Mouse (Mus musculus) forebrain, postnatal 0 days (tissue): ENCODE results near the gene Mtcl1. TPM values are rescaled to one million over a fixed set of nuclear protein-coding genes. Genes with fewer than 3 reads are reported as not detected.

Source experiments
- ATAC-seq: fragments of 200-750 bp; cut with Nextera tagmentation; 2 replicates; pipeline ENCODE4 v1.8.0; 2017; ENCODE audit warnings: mild to moderate bottlenecking, moderate library complexity
- DNase-seq: peaks from one replicate; pipeline ENCODE4 v3.0.0-alpha.2; 2015
- H3K27ac ChIP-seq: fragments of 300-500 bp; sonication (generic); 2 replicates; pipeline ENCODE4 v1.5.1; 2014; ENCODE audit warnings: low read depth, mild to moderate bottlenecking, antibody characterized with exemption, low read length, moderate library complexity, mixed read lengths
- H3K27me3 ChIP-seq: fragments of 300-500 bp; sonication (generic); 2 replicates; pipeline ENCODE4 v1.6.1; 2014; ENCODE audit warnings: mild to moderate bottlenecking, low read length, mixed read lengths; ENCODE audit not compliant: insufficient read depth
- H3K36me3 ChIP-seq: fragments of 300-500 bp; sonication (generic); 2 replicates; pipeline ENCODE4 v1.6.1; 2014; ENCODE audit warnings: mild to moderate bottlenecking, moderate library complexity; ENCODE audit not compliant: insufficient read depth
- H3K4me1 ChIP-seq: fragments of 300-500 bp; sonication (generic); 2 replicates; pipeline ENCODE4 v1.6.1; 2014; ENCODE audit warnings: antibody characterized with exemption; ENCODE audit not compliant: insufficient read depth
- H3K4me2 ChIP-seq: fragments of 300-500 bp; sonication (generic); 2 replicates; pipeline ENCODE4 v1.6.1; 2014; ENCODE audit warnings: low read depth, mild to moderate bottlenecking, moderate library complexity
- H3K4me3 ChIP-seq: fragments of 300-500 bp; sonication (generic); 2 replicates; pipeline ENCODE4 v1.5.1; 2014; ENCODE audit warnings: low read depth, low read length, mixed read lengths
- H3K9ac ChIP-seq: fragments of 300-500 bp; sonication (generic); 2 replicates; pipeline ENCODE4 v1.6.1; 2014; ENCODE audit warnings: mild to moderate bottlenecking
- H3K9me3 ChIP-seq: fragments of 300-500 bp; sonication (generic); 2 replicates; pipeline ENCODE4 v1.6.1; 2016; ENCODE audit warnings: low read length
- CTCF ChIP-seq: sonication (generic); IDR thresholded peaks from 2 replicates; pipeline ENCODE4 v1.5.1; 2016; ENCODE audit warnings: antibody characterized with exemption, control low read depth, low read depth
- WGBS: fragments of 180-500 bp; shearing (Covaris S2); extraction: QIAGEN DNeasy Blood & Tissue Kit; methylation state at CpG from one replicate; pipeline ENCODE4 v1.1.7; 2014; 5-methylcytosine and 5-hydroxymethylcytosine counted together
- polyA plus RNA-seq: library from polyadenylated mRNA; unstranded; fragments of >200 nt; fragmentation: Nextera tagmentation; extraction: Ambion mirVana; gene quantifications from 2 replicates; pipeline ENCODE4 v1.2.1, GENCODE M21; 2015
- total RNA-seq: library from RNA; depleted of rRNA; stranded (reverse); fragments of >200 nt; gene quantifications from 2 replicates; pipeline ENCODE4 v1.2.3, GENCODE M21; 2014

Mtcl1 gene
- total and polyA plus RNA-seq, 2 experiments from 2014 or later: 8.5 to 25.7 TPM

- DNase-seq: no peak
- Histone ChIP-seq H3K4me3 (peak overlapping the region; percentile 87), H3K36me3 (no peaks in the 10 kb centered on the region), H3K9me3 (no peaks in the 10 kb centered on the region), H3K27me3 (no peaks in the 10 kb centered on the region), H3K27ac (peak overlapping the region; percentile 89; the same call in 1 of the 2 replicates), H3K4me2 (peak overlapping the region; percentile 95), H3K9ac (peak overlapping the region; percentile 85), H3K4me1 (peaks cover 26% of the 10 kb centered on the region)
- no peak for TF ChIP-seq CTCF
- ATAC-seq: no peak
- 3% methylated on average over 13 of the region's 13 CpGs for WGBS
These were observed 1.6 kb downstream of the Mtcl1 start for GRCm38 (mm10) chr17:66447978-66448377.

GRCm38 (mm10) chr17:66447007-66447312 is 2.6 kb downstream of the Mtcl1 start:
- Histone ChIP-seq H3K27ac (no peak overlapping the region), H3K4me2 (peak overlapping the region; percentile 95), H3K4me3 (peak overlapping the region; percentile 87), H3K36me3 (no peaks in the 10 kb centered on the region), H3K9ac (peak overlapping the region; percentile 85; the same call in 1 of the 2 replicates), H3K27me3 (no peaks in the 10 kb centered on the region), H3K9me3 (no peaks in the 10 kb centered on the region), H3K4me1 (peaks cover 26% of the 10 kb centered on the region)
- ATAC-seq (no peak), DNase-seq (no peak)
- WGBS: 39% methylated on average over 7 of the region's 7 CpGs
- no peak for TF ChIP-seq CTCF

- H3K4me2 ChIP-seq: peak overlapping the region; percentile 95
- no peaks in the 10 kb centered on the region for H3K9me3 ChIP-seq
- H3K4me1 ChIP-seq: peaks cover 26% of the 10 kb centered on the region
- peak overlapping the region; percentile 87 for H3K4me3 ChIP-seq
- DNase-seq: no peak
- H3K36me3 ChIP-seq: no peaks in the 10 kb centered on the region
- no peak for TF ChIP-seq CTCF
- ATAC-seq: no peak
- 33% methylated on average over 7 of the region's 7 CpGs for WGBS
- H3K9ac ChIP-seq: peak overlapping the region; percentile 85
- H3K27ac ChIP-seq: no peak overlapping the region
- no peaks in the 10 kb centered on the region for H3K27me3 ChIP-seq
These were observed 3.1 kb downstream of the Mtcl1 start for GRCm38 (mm10) chr17:66446196-66447006.

- H3K4me1 ChIP-seq: peaks cover 18% of the 10 kb centered on the region
- H3K9me3 ChIP-seq: no peaks in the 10 kb centered on the region
- 26% methylated on average over 9 of the region's 9 CpGs for WGBS
- no peaks in the 10 kb centered on the region for H3K36me3 ChIP-seq
- H3K4me2 ChIP-seq: peak overlapping the region; percentile 26
- ATAC-seq (peak; percentile 47), DNase-seq (no peak)
- peak overlapping the region; percentile 40; the same call in 1 of the 2 replicates for H3K27ac ChIP-seq
- H3K4me3 ChIP-seq: no peak overlapping the region
- H3K27me3 ChIP-seq: no peaks in the 10 kb centered on the region
- H3K9ac ChIP-seq: no peak overlapping the region
- no peak for TF ChIP-seq CTCF
These were observed 5.4 kb downstream of the Mtcl1 start for GRCm38 (mm10) chr17:66444059-66444700.

GRCm38 (mm10) chr17:66439888-66440287 is 9.7 kb downstream of the Mtcl1 start:
- H3K4me1 ChIP-seq: 0 out of 2 replicates have a peak, but pooled peaks cover 3% of the 10 kb centered on the region
- DNase-seq (no peak), ATAC-seq (no peak)
- H3K9me3 ChIP-seq: no peaks in the 10 kb centered on the region
- WGBS: 74% methylated on average over 8 of the region's 8 CpGs
- H3K9ac ChIP-seq: no peak overlapping the region
- 0 out of 2 replicates have a peak, but pooled peaks cover 6% of the 10 kb centered on the region for H3K36me3 ChIP-seq
- H3K27me3 ChIP-seq: no peaks in the 10 kb centered on the region
- TF ChIP-seq CTCF: no peak
- H3K27ac ChIP-seq: no peak overlapping the region
- H3K4me2 ChIP-seq: no peak overlapping the region
- no peak overlapping the region for H3K4me3 ChIP-seq

GRCm38 (mm10) chr17:66439051-66439753 is 10.3 kb downstream of the Mtcl1 start:
- H3K27me3 ChIP-seq: no peaks in the 10 kb centered on the region
- ATAC-seq (no peak), DNase-seq (no peak)
- 35% methylated on average over 11 of the region's 11 CpGs for WGBS
- no peak overlapping the region for H3K9ac ChIP-seq
- 0 out of 2 replicates have a peak, but pooled peaks cover 9% of the 10 kb centered on the region for H3K36me3 ChIP-seq
- no peaks in the 10 kb centered on the region for H3K9me3 ChIP-seq
- H3K4me3 ChIP-seq: no peak overlapping the region
- TF ChIP-seq CTCF: no peak
- no peak overlapping the region for H3K27ac ChIP-seq
- 0 out of 2 replicates have a peak, but pooled peaks cover 3% of the 10 kb centered on the region for H3K4me1 ChIP-seq
- no peak overlapping the region for H3K4me2 ChIP-seq
